Mouse (Mus musculus) gastrocnemius, postnatal 4 days (tissue): ENCODE results near the gene Cdc40. TPM values are rescaled to one million over a fixed set of nuclear protein-coding genes. Genes with fewer than 3 reads are reported as not detected.

Experiments
- total RNA-seq, 2 experiments: library from RNA; stranded (reverse); gene quantifications; 2 replicates each; pipeline ENCODE4 v1.2.3; 2021

Gene Cdc40
- total RNA-seq, 2 experiments from 2014 or later: 14.9 to 18.0 TPM

Other genes with a start within 250 kb of the Cdc40 start
- 1 to 10 TPM; 1.1 to 1.3 TPM for gene Mettl24, start 200.0 kb downstream of the Cdc40 start, total RNA-seq
- 1 to 10 TPM; 4.1 to 4.5 TPM for gene Wasf1, start 164 bp upstream of the Cdc40 start, total RNA-seq
- gene Gpr6, start 189.0 kb upstream of the Cdc40 start, total RNA-seq: not detected